Mouse (Mus musculus) layer of hippocampus, adult 6 months (tissue): ENCODE results near the gene Gm4301. TPM values are rescaled to one million over a fixed set of nuclear protein-coding genes. Genes with fewer than 3 reads are reported as not detected.

Experiments used
- long read RNA-seq, 2 experiments: library from polyadenylated mRNA; unstranded; transcript quantifications; one replicate each; pipeline ENCODE4 v2.0.0; 2019 to 2020
- polyA plus RNA-seq: library from polyadenylated mRNA; unstranded; fragments of <200 nt; fragmentation: Nextera tagmentation; gene quantifications from 2 replicates; pipeline ENCODE4 v1.2.3, GENCODE M21; 2021

The Gm4301 gene
- polyA plus RNA-seq, result not detected in 2 replicates
- long read RNA-seq, experiment 1, result 0 reads
- long read RNA-seq, experiment 2, result 0 reads

DNA sequence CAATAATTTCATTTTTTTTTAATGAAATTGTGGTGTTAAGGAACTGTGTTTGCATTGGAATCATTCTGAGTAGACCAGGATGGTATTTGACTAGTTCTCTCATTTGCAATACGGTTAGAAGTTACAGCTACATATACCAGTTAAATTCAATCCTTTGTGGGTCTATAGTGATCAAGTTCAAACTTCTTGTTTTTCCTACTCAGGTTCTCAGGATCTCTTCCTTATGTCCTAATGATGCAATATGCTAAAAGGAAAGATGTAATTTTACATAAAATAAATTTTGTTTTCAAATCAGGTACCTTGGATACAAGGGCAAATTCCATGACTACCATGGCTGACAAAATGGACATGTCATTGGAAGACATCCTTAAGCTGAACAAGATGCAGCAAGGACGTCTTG, at the start of gene Gm4301:
Gene Gm4301, plus strand, starts transcription at position 301 of the 400 bp plus-strand sequence.

DNA sequence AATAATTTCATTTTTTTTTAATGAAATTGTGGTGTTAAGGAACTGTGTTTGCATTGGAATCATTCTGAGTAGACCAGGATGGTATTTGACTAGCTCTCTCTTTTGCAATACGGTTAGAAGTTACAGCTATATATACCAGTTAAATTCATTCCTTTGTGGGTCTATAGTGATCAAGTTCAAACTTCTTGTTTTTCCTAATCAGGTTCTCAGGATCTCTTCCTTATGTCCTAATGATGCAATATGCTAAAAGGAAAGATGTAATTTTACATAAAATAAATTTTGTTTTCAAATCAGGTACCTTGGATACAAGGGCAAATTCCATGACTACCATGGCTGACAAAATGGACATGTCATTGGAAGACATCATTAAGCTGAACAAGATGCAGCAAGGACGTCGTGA, 5.1 kb downstream of the Gm4301 start, which contains the start of gene Gm4302:
Gene Gm4302, plus strand, starts transcription at position 301 of the 400 bp plus-strand sequence.

DNA sequence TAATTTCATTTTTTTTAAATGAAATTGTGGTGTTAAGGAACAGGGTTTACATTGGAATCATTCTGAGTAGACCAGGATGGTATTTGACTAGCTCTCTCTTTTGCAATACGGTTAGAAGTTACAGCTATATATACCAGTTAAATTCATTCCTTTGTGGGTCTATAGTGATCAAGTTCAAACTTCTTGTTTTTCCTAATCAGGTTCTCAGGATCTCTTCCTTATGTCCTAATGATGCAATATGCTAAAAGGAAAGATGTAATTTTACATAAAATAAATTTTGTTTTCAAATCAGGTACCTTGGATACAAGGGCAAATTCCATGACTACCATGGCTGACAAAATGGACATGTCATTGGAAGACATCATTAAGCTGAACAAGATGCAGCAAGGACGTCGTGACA, 10.2 kb downstream of the Gm4301 start, which contains the start of gene Gm4303:
Gene Gm4303, plus strand, starts transcription at position 301 of the 400 bp plus-strand sequence.

DNA sequence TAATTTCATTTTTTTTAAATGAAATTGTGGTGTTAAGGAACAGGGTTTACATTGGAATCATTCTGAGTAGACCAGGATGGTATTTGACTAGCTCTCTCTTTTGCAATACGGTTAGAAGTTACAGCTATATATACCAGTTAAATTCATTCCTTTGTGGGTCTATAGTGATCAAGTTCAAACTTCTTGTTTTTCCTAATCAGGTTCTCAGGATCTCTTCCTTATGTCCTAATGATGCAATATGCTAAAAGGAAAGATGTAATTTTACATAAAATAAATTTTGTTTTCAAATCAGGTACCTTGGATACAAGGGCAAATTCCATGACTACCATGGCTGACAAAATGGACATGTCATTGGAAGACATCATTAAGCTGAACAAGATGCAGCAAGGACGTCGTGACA, 15.3 kb downstream of the Gm4301 start, which contains the start of gene Gm4305:
Gene Gm4305, plus strand, starts transcription at position 301 of the 400 bp plus-strand sequence.

DNA sequence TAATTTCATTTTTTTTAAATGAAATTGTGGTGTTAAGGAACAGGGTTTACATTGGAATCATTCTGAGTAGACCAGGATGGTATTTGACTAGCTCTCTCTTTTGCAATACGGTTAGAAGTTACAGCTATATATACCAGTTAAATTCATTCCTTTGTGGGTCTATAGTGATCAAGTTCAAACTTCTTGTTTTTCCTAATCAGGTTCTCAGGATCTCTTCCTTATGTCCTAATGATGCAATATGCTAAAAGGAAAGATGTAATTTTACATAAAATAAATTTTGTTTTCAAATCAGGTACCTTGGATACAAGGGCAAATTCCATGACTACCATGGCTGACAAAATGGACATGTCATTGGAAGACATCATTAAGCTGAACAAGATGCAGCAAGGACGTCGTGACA, 25.6 kb downstream of the Gm4301 start, which contains the start of gene Gm4307:
Gene Gm4307, plus strand, starts transcription at position 301 of the 400 bp plus-strand sequence.

DNA sequence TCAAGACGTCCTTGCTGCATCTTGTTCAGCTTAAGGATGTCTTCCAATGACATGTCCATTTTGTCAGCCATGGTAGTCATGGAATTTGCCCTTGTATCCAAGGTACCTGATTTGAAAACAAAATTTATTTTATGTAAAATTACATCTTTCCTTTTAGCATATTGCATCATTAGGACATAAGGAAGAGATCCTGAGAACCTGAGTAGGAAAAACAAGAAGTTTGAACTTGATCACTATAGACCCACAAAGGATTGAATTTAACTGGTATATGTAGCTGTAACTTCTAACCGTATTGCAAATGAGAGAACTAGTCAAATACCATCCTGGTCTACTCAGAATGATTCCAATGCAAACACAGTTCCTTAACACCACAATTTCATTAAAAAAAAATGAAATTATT, 47.0 kb downstream of the Gm4301 start, which contains the start of gene Gm4312:
Gene Gm4312, minus strand, starts transcription at position 101 of the 400 bp plus-strand sequence.

Other genes starting within 250 kb of the Gm4301 start
- gene Gm4302, start 5.2 kb downstream of the Gm4301 start, polyA plus RNA-seq, result not detected in 2 replicates
- not detected in 2 replicates for gene Gm4303, start 10.3 kb downstream of the Gm4301 start, polyA plus RNA-seq
- gene Gm4305, start 15.4 kb downstream of the Gm4301 start, polyA plus RNA-seq, result not detected in 2 replicates
- not detected in 2 replicates for gene Gm4307, start 25.7 kb downstream of the Gm4301 start, polyA plus RNA-seq
- gene Gm4312, start 46.9 kb downstream of the Gm4301 start, polyA plus RNA-seq, result not detected in 2 replicates
- 5.2 and 7.5 TPM in 2 replicates for gene Tmtc3, start 151.7 kb downstream of the Gm4301 start, polyA plus RNA-seq
- 3.3 and 4.0 TPM in 2 replicates for gene Cep290, start 151.9 kb downstream of the Gm4301 start, polyA plus RNA-seq